Mouse (Mus musculus) frontal cortex, postnatal 36 days (tissue): ENCODE measurements around the gene Ube2r2.

ENCODE experiments used
- DNase-seq, 2 experiments: peaks; one replicate each; pipeline ENCODE4 v3.0.0; 2022; ENCODE audit warnings: low spot score in 2 of 2

Gene Ube2r2

DNA sequence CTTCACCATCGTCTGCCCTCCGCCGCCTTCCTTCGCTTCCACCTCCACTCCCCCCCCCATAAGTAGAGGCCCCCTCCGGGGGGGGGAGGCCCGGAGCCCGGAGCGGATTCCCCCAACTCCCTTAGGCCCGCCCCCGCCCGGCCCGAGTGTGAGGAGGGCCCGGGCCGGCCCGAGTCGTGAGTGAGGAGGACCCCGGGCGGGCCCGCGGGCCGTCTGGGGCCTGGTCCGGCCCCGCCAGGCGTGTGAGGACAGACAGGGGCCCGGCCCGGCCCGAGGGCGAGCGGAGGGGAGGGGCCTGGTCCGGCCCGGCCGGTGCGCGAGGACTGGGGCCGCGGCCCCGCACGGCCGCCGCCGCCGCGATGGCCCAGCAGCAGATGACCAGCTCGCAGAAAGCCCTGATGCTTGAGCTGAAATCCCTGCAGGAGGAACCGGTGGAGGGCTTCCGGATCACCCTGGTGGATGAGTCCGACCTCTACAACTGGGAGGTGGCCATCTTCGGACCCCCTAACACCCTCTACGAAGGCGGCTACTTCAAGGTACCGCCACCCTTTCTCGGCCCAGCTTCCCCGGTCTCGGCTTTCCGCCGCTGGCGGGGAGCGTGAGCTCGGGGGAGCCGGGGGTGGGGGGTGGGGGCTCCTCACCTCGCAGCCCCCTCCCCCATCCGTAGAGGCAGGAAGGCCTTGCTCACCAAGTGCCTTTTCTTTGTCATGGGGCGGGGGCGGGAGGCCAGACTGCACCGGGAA is at the start of gene Ube2r2:
TSS of gene Ube2r2 (plus strand) at position 33 of the 743 bp plus-strand sequence.
- DNase-seq = peak; percentile 39 to 50

DNA sequence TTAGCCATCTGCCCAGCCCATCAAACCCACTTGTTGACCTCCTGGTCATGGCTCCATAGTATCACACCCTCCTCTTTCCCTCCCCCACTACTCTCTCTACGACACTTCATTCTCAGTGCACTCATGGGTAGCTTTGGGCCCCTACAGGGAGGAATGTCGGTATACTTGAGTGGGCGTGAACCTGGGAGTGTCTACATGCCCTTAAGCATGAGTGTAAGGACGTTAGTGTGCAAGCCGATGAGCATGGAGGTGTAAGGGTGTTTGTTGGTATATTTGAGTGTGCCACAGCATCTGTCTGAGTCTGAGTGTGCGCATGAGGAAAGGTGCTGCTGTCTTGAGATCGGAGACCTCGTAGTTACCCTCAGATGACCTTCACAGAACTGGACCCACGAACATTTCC is 48.6 kb upstream of the Ube2r2 start:
- DNase-seq = no peak

GRCm38 (mm10) chr4:41087459-41088298 is 47.9 kb upstream of the Ube2r2 start:
- no peak for DNase-seq

- DNase-seq = no peak
Observed at GRCm38 (mm10) chr4:41089189-41089588, 46.4 kb upstream of the Ube2r2 start.

- DNase-seq = no peak
Observed at GRCm38 (mm10) chr4:41089705-41090104, 45.8 kb upstream of the Ube2r2 start.

GRCm38 (mm10) chr4:41091391-41091790 is 44.2 kb upstream of the Ube2r2 start:
- no peak for DNase-seq

DNA sequence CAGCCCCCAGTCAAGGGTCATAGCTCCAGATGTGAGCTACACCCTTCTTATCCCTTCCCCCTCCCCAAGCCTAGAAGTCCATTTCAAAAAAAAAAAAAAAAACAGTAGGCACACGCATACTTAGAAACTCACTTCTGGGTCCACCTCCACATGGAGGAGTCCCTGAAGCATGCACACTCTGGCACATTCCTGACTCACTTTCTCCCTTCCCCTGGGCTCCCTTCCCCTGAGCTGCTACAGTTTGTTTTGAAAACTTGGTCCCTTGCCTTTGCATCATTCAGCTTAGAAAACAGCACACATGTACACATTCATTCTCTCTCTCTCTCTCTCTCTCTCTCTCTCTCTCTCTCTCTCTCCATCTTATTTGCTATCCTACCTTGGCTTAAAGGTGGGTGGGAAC is 42.6 kb upstream of the Ube2r2 start:
- no peak for DNase-seq

DNA sequence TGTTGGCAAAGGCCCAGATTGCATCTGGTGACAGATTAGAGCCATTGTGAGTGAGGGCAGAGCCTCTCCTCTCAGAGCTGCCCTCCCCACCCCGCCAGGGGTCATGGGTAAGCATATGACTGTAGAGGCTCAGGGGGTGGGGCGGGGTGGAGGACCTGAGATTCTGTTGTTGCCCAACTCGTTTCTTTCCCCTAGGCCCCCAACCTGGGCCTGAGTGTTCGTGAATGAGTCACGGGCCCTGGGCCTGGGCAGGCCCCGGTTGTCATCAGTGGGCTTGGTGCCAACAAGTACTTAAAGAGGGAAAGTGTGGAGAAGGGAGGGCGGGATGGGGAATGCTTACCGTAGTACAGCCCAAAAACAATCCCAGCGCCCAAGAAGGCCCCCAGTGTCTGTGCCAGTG is 41.2 kb upstream of the Ube2r2 start:
- DNase-seq = no peak

DNA sequence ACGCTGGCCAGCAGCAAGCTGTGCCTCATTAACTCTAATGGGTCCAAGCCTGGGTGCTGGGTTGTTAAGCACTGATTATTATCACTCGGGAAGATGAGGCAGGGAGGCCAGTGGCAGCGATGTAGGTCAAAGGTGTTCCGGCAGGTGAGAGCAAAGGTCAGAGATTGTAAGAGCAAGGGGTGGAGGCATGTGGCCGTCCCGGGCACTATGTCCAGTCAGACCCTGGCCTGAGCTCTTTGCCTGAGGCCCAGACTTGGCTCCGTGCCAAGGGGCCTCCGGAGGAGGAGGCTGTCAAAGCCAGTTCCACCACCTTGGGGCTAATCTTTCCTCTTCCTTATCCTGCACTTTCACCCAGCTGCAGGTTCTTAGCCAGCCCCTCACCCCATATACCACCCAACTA is 39.4 kb upstream of the Ube2r2 start:
- no peak for DNase-seq

- no peak for DNase-seq
Observed at GRCm38 (mm10) chr4:41096794-41097193, 38.7 kb upstream of the Ube2r2 start.

- no peak for DNase-seq
Observed at GRCm38 (mm10) chr4:41097381-41097780, 38.2 kb upstream of the Ube2r2 start.

- DNase-seq = peak in 1 of 2 experiments; percentile 8
Observed at GRCm38 (mm10) chr4:41097871-41098576, 37.5 kb upstream of the Ube2r2 start, which contains the start of gene Aqp3. Gene Aqp3 (minus strand): TSS chr4:41098183.

DNA sequence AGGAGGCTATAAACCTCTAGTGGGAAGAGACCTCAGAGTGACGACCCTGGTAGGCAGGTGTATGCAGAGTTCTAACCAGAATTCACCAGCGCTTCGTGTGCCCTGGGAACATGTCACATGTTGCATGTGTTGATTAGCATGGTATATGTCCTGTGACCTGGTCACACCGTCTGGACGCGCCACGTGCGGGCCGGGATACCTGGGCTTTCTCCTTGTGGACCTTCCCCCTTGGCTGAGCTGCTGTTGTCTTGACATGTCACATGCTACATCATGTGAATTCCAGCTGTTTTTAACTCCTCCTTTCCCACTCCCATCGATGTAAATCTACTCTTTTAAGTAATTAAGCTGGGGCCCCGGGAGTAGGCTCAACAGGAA is 37.0 kb upstream of the Ube2r2 start:
- no peak for DNase-seq

- no peak for DNase-seq
Observed at GRCm38 (mm10) chr4:41100986-41101385, 34.6 kb upstream of the Ube2r2 start.

GRCm38 (mm10) chr4:41102901-41103300 is 32.6 kb upstream of the Ube2r2 start:
- DNase-seq = no peak

DNA sequence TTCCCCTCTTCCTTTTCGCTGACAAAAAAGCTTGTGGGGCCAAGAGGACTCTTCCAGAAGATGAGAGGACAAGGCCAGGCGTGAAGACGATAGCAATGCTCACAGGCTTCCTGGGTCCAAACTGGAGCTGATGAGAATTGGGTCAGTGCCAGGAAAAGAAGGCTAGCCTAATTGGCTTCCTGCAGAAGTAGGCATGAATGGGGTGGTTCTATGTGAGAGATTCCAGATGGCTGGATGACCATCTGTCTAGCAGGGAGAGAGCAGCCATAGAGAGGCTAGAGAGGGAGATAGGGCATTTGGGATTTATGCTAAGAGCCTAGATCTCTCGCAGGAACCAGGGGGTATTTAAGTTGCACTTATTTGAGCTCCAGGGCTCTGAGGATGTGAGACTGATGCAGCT is 28.1 kb upstream of the Ube2r2 start:
- no peak for DNase-seq

DNA sequence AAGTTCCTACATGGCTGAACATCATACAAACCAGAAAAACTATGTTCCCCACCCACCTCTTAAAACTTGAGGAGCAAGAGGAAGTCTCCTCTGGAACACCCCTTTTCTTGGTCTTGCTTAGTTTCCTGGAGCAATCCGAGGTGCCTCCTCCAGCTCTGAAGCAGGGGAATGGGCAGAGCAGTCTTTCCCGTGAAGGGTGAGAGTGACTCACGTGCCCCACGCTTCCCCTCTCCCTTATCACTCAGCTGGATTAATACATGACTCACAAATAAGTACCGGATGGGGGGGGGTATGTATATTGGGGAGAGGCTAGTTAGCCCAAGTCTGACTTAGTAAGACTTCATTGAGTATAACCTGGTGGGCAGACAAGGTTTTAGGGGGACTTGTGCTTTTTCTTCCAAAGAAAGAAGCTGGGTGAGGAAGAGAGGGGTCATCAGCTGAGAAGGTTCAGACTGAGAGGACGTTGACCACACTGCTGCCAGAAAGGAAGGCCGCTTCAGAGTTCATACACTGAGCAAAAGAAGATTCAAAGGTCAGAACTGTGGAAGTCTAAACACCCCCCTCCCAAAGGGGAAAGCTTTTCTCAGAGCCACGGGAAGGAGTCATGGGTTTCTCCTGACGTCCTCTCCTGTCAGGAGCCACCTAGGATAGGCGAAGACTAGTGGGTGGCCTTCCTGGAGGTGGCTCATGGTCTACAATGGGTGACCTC is 26.7 kb upstream of the Ube2r2 start:
- DNase-seq = no peak

GRCm38 (mm10) chr4:41114358-41115070 is 21.0 kb upstream of the Ube2r2 start:
- no peak for DNase-seq

DNA sequence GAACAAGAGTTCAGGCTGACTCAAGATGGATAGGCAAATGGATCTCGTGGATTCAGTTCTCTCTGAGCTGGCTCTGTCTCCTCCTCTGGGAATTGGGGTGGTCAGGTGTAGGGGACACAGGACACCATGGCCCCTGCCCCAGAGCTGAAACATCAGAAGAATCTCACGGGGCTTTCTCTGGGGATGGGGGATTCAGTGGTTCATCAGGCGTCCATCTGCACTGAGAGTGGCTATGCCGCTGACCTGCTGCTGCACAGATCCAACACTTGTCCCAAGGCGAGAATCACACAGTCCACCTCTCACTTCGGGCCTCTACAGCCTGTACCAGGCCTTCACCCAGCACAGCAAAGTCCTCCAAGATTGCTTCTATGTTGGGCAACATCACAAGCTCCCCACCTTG is 20.5 kb upstream of the Ube2r2 start:
- no peak for DNase-seq

DNA sequence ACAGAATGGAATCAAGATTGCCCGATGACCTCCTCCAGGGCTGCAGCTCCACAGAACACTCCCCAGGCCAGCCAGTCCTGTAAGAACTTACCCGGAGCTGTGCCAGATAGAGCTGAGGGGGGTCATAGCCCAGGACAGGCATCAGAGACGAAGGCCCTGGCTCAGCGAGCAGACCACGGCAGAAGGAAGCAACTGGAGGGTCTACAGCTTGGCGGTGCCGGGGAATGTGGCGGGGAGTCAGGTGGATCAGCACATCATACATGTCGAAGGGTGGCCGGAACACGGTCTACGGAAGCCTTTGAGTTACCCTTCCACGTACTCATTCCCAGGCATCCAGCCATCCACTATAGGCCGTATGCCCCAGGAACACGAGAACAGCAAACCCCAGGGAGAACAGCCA is 19.8 kb upstream of the Ube2r2 start:
- DNase-seq = no peak

GRCm38 (mm10) chr4:41116817-41117216 is 18.7 kb upstream of the Ube2r2 start:
- DNase-seq = no peak
